Mouse (Mus musculus) monocyte, adult 59 days (primary cell): Measurements from ENCODE around the gene Cxcr5. TPM values are rescaled to one million over a fixed set of nuclear protein-coding genes. Genes with fewer than 3 reads are reported as not detected.

Experiments used
- total RNA-seq, 2 experiments: library from RNA; stranded (reverse); gene quantifications; one replicate each; pipeline ENCODE4 v1.2.4; 2023

The Cxcr5 gene
- total RNA-seq: 1 to 10 TPM in 1 of 2 experiments, under 1 TPM in 1; 0.27 to 1.2 TPM

DNA sequence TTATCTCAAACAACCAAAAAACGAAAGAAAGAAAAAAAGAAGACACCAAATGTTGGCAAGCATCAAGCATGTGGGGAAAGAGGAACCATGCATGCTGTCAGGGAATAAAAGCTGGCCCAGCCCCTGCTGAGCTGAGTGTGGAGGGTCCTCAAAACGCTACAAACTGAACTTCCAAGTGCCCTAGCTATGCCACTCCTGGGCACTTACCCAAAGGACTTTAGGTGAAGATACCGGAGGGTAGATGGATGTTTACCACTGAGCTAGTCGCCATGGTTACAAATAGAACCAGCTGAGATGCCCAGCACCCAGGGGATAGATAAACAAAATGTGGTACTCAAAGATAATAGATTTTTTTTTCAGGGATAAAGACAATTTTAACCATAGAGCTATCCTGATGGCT is at the start of gene Cxcr5:
Gene Cxcr5 (minus strand): TSS at position 281 of the 400 bp plus-strand sequence.

DNA sequence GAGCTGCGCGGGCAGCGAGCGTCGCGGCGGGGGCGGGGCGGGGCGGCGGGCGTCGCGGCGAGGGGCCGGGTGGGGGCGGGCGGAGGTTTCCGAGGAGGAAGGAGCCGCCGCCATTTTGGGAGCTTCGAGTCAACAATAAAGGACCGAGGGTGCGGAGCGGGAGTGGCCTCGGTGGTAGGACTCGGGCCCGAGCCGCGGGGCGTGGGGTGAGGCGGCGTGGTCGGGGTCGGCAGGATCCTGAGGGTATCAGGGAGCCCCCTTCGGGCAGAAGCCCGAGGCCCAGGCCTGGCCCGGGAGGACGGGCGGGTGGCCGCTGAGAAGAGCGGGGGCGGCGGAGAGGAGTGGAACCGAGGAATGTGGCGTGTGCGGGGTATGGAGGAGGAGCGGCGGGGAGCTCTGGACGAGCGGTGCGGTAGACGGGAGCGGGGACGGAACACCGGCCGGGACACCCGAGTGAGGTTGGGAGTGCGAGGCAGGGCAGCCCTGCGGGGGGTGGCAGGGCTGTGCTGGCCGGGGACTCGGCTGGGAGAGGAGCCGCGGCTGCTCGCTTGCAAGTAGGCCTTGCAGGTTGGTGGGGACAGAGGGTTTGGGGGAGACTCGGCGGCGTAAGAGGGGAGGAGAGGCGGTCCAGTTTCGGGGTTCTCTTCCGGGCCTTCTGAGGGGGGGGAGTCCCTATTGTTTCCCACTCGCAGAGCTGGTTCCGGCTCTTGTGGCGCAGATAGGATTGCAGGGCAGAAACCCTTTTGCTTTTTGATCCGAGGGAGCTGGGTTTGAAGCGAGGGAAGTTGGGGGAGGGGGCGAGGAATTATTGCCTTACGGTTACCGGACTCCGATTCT is 43.3 kb upstream of the Cxcr5 start, which contains the start of gene Ddx6:
Gene Ddx6 (plus strand): TSS at position 114 of the 837 bp plus-strand sequence.

GRCm38 (mm10) chr9:44482552-44482951 is 79.1 kb downstream of the Cxcr5 start, which contains the start of gene Bcl9l:
Bcl9l (plus strand) TSS chr9:44482825.

Other genes starting within 250 kb of the Cxcr5 start
- 10 to 100 TPM; 25.9 to 31.5 TPM for gene C2cd2l, start 241.6 kb downstream of the Cxcr5 start, total RNA-seq
- 10 to 100 TPM; 19.9 to 29.9 TPM for gene Dpagt1, start 235.9 kb downstream of the Cxcr5 start, total RNA-seq
- 10 to 100 TPM; 21.6 to 22.2 TPM for gene H2afx, start 227.2 kb downstream of the Cxcr5 start, total RNA-seq
- gene Hmbs, start 217.6 kb downstream of the Cxcr5 start, total RNA-seq: 10 to 100 TPM; 19.4 to 20.5 TPM
- gene Vps11, start 200.2 kb downstream of the Cxcr5 start, total RNA-seq: 10 to 100 TPM; 42.6 to 42.7 TPM
- 100 to 1,000 TPM; 109 TPM for gene Hyou1, start 182.4 kb downstream of the Cxcr5 start, total RNA-seq
- gene Slc37a4, start 165.0 kb downstream of the Cxcr5 start, total RNA-seq: 10 to 100 TPM; 18.5 to 22.0 TPM
- gene Rps25, start 154.7 kb downstream of the Cxcr5 start, total RNA-seq: 1,000 to 10,000 TPM; 1,774 to 1,864 TPM
- 10 to 100 TPM; 50.5 to 54.3 TPM for gene Trappc4, start 154.3 kb downstream of the Cxcr5 start, total RNA-seq
- gene Ccdc84, start 143.3 kb downstream of the Cxcr5 start, total RNA-seq: 10 to 100 TPM; 23.7 to 28.9 TPM
- not detected for gene Foxr1, start 120.7 kb downstream of the Cxcr5 start, total RNA-seq
- not detected for gene Upk2, start 106.9 kb downstream of the Cxcr5 start, total RNA-seq
- gene Bcl9l, start 79.1 kb downstream of the Cxcr5 start, total RNA-seq: 10 to 100 TPM; 22.6 to 24.3 TPM
- 100 to 1,000 TPM; 132 to 134 TPM for gene Ddx6, start 43.0 kb upstream of the Cxcr5 start, total RNA-seq
- not detected for gene Treh, start 111.4 kb upstream of the Cxcr5 start, total RNA-seq
- gene Phldb1, start 173.3 kb upstream of the Cxcr5 start, total RNA-seq: 10 to 100 TPM in 1 of 2 experiments, 1 to 10 TPM in 1; 7.3 to 11.1 TPM
- gene Arcn1, start 206.0 kb upstream of the Cxcr5 start, total RNA-seq: 100 to 1,000 TPM; 125 to 130 TPM
- 10 to 100 TPM; 37.6 to 48.1 TPM for gene Ift46, start 206.0 kb upstream of the Cxcr5 start, total RNA-seq
- 1 to 10 TPM in 1 of 2 experiments, under 1 TPM in 1; 0.70 to 1.2 TPM for gene Tmem25, start 237.4 kb upstream of the Cxcr5 start, total RNA-seq
- gene Ttc36, start 241.2 kb upstream of the Cxcr5 start, total RNA-seq: 1 to 10 TPM in 1 of 2 experiments, under 1 TPM in 1; 0.82 to 1.5 TPM